Mouse (Mus musculus) hindbrain, embryonic 10.5 days (tissue): ENCODE data around the gene Mb21d2. TPM values are rescaled to one million over a fixed set of nuclear protein-coding genes. Genes with fewer than 3 reads are reported as not detected.
A peak's percentile ranks its signal among the peaks of the same experiment; 100 is the strongest.

Experiments used
- DNase-seq: peaks from one replicate; pipeline ENCODE4 v3.0.0-alpha.2; 2017; ENCODE audit warnings: low spot score
- H3K27ac ChIP-seq: fragments of 300-500 bp; sonication (generic); 2 replicates; pipeline ENCODE4 v1.5.1; 2016; ENCODE audit warnings: mild to moderate bottlenecking, moderate library complexity
- H3K27me3 ChIP-seq: fragments of 300-500 bp; sonication (generic); 2 replicates; pipeline ENCODE4 v1.6.1; 2016; ENCODE audit warnings: mild to moderate bottlenecking; ENCODE audit not compliant: poor library complexity, insufficient read depth, severe bottlenecking
- H3K36me3 ChIP-seq: fragments of 300-500 bp; sonication (generic); 2 replicates; pipeline ENCODE4 v1.6.1; 2016; ENCODE audit warnings: mild to moderate bottlenecking, moderate library complexity
- H3K4me1 ChIP-seq: fragments of 300-500 bp; sonication (generic); replicated peaks from 2 replicates; pipeline ENCODE4 v1.6.1; 2016; ENCODE audit warnings: mild to moderate bottlenecking
- H3K4me3 ChIP-seq: fragments of 300-500 bp; sonication (generic); 2 replicates; pipeline ENCODE4 v1.5.1; 2016; ENCODE audit warnings: mild to moderate bottlenecking, moderate library complexity
- H3K9me3 ChIP-seq: fragments of 300-500 bp; sonication (generic); 2 replicates; pipeline ENCODE4 v1.6.1; 2016; ENCODE audit warnings: mild to moderate bottlenecking, moderate library complexity
- WGBS: fragments of 180-500 bp; shearing (Covaris S2); methylation state at CpG from one replicate; pipeline ENCODE4 v1.1.7; 2016; 5-methylcytosine and 5-hydroxymethylcytosine counted together
- polyA plus RNA-seq: library from polyadenylated mRNA; unstranded; fragments of >200 nt; fragmentation: Nextera tagmentation; extraction: Ambion mirVana; gene quantifications from 2 replicates; pipeline ENCODE4 v1.2.1, GENCODE M21; 2016

Gene Mb21d2
- polyA plus RNA-seq, 1 experiment from 2014 or later, result 6.3 TPM

- WGBS, result 82% methylated on average over 5 of the region's 5 CpGs
- no peak overlapping the region for H3K4me3 ChIP-seq
- H3K27me3 ChIP-seq, result no peaks in the 10 kb centered on the region
- DNase-seq, result no peak
- no peaks in the 10 kb centered on the region for H3K9me3 ChIP-seq
- H3K27ac ChIP-seq, result 0 out of 2 replicates have a peak overlapping the region, but pooled peaks have one; percentile 59
- no peaks in the 10 kb centered on the region for H3K36me3 ChIP-seq
- peaks cover 65% of the 10 kb centered on the region for H3K4me1 ChIP-seq
Measured at GRCm38 (mm10) chr16:28870456-28870855, 59.0 kb downstream of the Mb21d2 start.

DNA sequence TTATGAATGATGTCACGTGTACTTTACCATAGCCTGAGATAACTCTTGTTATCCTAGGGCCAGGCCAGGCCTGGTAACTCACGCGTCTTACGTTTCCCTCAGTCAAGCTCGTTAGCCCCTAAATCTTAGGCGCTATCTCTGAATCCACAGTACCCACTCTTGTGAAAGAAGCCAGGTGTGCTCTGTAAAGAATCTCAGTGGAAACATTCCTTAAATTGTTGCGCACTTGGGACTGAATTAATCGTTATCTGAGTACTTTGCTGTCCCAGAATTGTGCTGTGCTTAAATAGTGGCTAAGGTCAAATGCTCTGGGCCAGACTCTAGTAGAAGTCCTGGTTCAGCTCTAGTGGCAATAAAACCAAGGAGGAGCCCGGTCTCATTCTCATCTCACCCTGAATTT is 60.6 kb downstream of the Mb21d2 start:
- H3K27ac ChIP-seq, result peak overlapping the region; percentile 59; the same call in 1 of the 2 replicates
- no peak overlapping the region for H3K4me3 ChIP-seq
- H3K4me1 ChIP-seq, result peaks cover 69% of the 10 kb centered on the region
- no peaks in the 10 kb centered on the region for H3K9me3 ChIP-seq
- H3K27me3 ChIP-seq, result no peaks in the 10 kb centered on the region
- DNase-seq, result no peak
- no peaks in the 10 kb centered on the region for H3K36me3 ChIP-seq
- 83% methylated on average over 9 of the region's 9 CpGs for WGBS

GRCm38 (mm10) chr16:28866584-28867295 is 62.7 kb downstream of the Mb21d2 start:
- Histone ChIP-seq H3K4me3 (no peak overlapping the region), H3K9me3 (no peaks in the 10 kb centered on the region), H3K36me3 (no peaks in the 10 kb centered on the region), H3K27ac (peak overlapping the region; percentile 62), H3K27me3 (no peaks in the 10 kb centered on the region), H3K4me1 (peaks cover 67% of the 10 kb centered on the region)
- 45% methylated on average over 8 of the region's 8 CpGs for WGBS
- no peak for DNase-seq

GRCm38 (mm10) chr16:28863616-28864015 is 65.9 kb downstream of the Mb21d2 start:
- H3K36me3 ChIP-seq, result no peaks in the 10 kb centered on the region
- H3K27ac ChIP-seq, result no peak overlapping the region
- H3K9me3 ChIP-seq, result no peaks in the 10 kb centered on the region
- no peak overlapping the region for H3K4me3 ChIP-seq
- WGBS, result 89% methylated on average over 6 of the region's 6 CpGs
- H3K4me1 ChIP-seq, result peaks cover 53% of the 10 kb centered on the region
- no peaks in the 10 kb centered on the region for H3K27me3 ChIP-seq
- no peak for DNase-seq

- no peaks in the 10 kb centered on the region for H3K9me3 ChIP-seq
- WGBS, result 64% methylated on average over 7 of the region's 7 CpGs
- H3K27ac ChIP-seq, result no peak overlapping the region
- H3K27me3 ChIP-seq, result no peaks in the 10 kb centered on the region
- H3K4me1 ChIP-seq, result peaks cover 48% of the 10 kb centered on the region
- H3K4me3 ChIP-seq, result no peak overlapping the region
- DNase-seq, result no peak
- H3K36me3 ChIP-seq, result no peaks in the 10 kb centered on the region
Measured at GRCm38 (mm10) chr16:28862093-28862492, 67.4 kb downstream of the Mb21d2 start.

DNA sequence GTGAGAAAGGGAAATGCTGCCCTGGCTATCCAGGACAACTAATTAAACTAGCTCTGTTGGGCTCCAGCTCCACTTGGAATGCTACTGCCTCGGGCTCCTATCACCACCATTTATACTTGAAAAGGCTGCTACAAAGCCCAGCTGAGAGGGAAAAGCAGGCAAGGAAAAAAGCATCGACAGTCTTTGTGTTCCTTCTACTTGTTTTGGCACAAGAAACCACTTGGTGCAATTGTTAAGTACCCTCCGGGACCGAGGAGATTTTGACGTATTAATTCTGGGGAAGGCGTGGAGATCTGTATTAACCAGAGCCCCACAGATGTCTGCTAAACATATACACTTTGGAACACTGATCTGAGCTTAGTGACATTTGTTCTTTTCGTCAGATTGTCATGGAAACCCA is 69.8 kb downstream of the Mb21d2 start:
- 35% methylated on average over 7 of the region's 7 CpGs for WGBS
- Histone ChIP-seq H3K4me1 (peaks cover 32% of the 10 kb centered on the region), H3K27me3 (no peaks in the 10 kb centered on the region), H3K4me3 (no peak overlapping the region), H3K36me3 (no peaks in the 10 kb centered on the region), H3K27ac (no peak overlapping the region), H3K9me3 (no peaks in the 10 kb centered on the region)
- no peak for DNase-seq

DNA sequence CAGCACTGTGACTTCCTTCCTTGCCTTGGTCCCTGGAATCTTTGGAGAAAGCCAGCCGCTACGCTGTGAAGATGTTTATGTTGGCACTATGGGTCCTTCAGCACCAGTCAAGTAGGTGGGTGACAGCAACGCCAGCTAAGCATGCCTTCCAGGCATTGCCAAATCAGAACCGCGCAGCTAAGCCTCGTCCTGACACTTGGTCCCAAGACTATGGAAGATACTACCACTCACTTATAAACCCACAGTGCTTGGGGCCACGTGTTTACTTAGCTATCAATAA is 70.5 kb downstream of the Mb21d2 start:
- no peak overlapping the region for H3K4me3 ChIP-seq
- WGBS, result 82% methylated on average over 7 of the region's 7 CpGs
- H3K27me3 ChIP-seq, result no peaks in the 10 kb centered on the region
- peaks cover 32% of the 10 kb centered on the region for H3K4me1 ChIP-seq
- H3K27ac ChIP-seq, result no peak overlapping the region
- no peaks in the 10 kb centered on the region for H3K9me3 ChIP-seq
- no peak for DNase-seq
- H3K36me3 ChIP-seq, result no peaks in the 10 kb centered on the region

GRCm38 (mm10) chr16:28858210-28859008 is 71.1 kb downstream of the Mb21d2 start:
- peaks cover 32% of the 10 kb centered on the region for H3K4me1 ChIP-seq
- H3K36me3 ChIP-seq, result peaks cover 5% of the 10 kb centered on the region; the same call in 1 of the 2 replicates
- DNase-seq, result no peak
- no peak overlapping the region for H3K4me3 ChIP-seq
- H3K9me3 ChIP-seq, result no peaks in the 10 kb centered on the region
- 86% methylated on average over 18 of the region's 18 CpGs for WGBS
- peaks cover 5% of the 10 kb centered on the region for H3K27me3 ChIP-seq
- no peak overlapping the region for H3K27ac ChIP-seq

- Histone ChIP-seq H3K9me3 (peaks cover 6% of the 10 kb centered on the region), H3K4me1 (peaks cover 30% of the 10 kb centered on the region), H3K36me3 (peaks cover 13% of the 10 kb centered on the region; the same call in 1 of the 2 replicates), H3K4me3 (no peak overlapping the region), H3K27me3 (peaks cover 28% of the 10 kb centered on the region), H3K27ac (no peak overlapping the region; the same call in 1 of the 2 replicates)
- WGBS, result 37% methylated on average over 11 of the region's 11 CpGs
- DNase-seq, result peak; percentile 45
Measured at GRCm38 (mm10) chr16:28851409-28851821, 78.1 kb downstream of the Mb21d2 start.

DNA sequence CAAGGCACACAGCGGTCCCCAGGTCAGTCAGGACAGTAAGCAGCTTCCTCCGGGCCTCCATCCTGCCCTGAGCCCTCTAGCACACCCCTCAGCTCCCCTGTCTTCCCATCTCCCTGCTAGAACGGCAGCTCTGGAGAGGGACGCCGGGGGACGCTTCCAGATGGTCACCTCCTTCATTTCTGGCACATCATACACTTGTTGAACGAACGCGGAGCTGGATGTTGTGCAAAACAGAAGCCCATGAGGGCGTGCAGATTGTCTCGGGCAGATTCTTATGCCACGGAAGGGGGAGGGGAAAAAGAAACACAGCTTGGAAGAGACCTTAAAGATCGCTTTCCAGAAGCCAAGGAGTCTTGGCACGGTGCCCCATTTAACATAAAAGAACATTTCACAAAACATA is 78.6 kb downstream of the Mb21d2 start:
- Histone ChIP-seq H3K9me3 (peaks cover 6% of the 10 kb centered on the region), H3K4me3 (no peak overlapping the region), H3K27me3 (peaks cover 28% of the 10 kb centered on the region), H3K27ac (peak overlapping the region; percentile 56; the same call in 1 of the 2 replicates), H3K36me3 (peaks cover 13% of the 10 kb centered on the region; the same call in 1 of the 2 replicates), H3K4me1 (peaks cover 30% of the 10 kb centered on the region)
- 75% methylated on average over 14 of the region's 14 CpGs for WGBS
- no peak for DNase-seq

GRCm38 (mm10) chr16:28846123-28846522 is 83.3 kb downstream of the Mb21d2 start:
- peaks cover 6% of the 10 kb centered on the region for H3K9me3 ChIP-seq
- no peak overlapping the region for H3K4me3 ChIP-seq
- H3K4me1 ChIP-seq, result peaks cover 27% of the 10 kb centered on the region
- DNase-seq, result no peak
- H3K27me3 ChIP-seq, result peaks cover 23% of the 10 kb centered on the region
- 87% methylated on average over 11 of the region's 11 CpGs for WGBS
- no peak overlapping the region for H3K27ac ChIP-seq
- peaks cover 8% of the 10 kb centered on the region; the same call in 1 of the 2 replicates for H3K36me3 ChIP-seq

- H3K27ac ChIP-seq, result no peak overlapping the region
- peaks cover 20% of the 10 kb centered on the region for H3K27me3 ChIP-seq
- DNase-seq, result no peak
- no peak overlapping the region for H3K4me3 ChIP-seq
- peaks cover 6% of the 10 kb centered on the region for H3K9me3 ChIP-seq
- H3K36me3 ChIP-seq, result peaks cover 8% of the 10 kb centered on the region; the same call in 1 of the 2 replicates
- peaks cover 29% of the 10 kb centered on the region for H3K4me1 ChIP-seq
- WGBS, result 86% methylated on average over 3 of the region's 3 CpGs
Measured at GRCm38 (mm10) chr16:28845336-28845735, 84.1 kb downstream of the Mb21d2 start.

GRCm38 (mm10) chr16:28841102-28841501 is 88.4 kb downstream of the Mb21d2 start:
- 10% methylated on average over 11 of the region's 11 CpGs for WGBS
- H3K9me3 ChIP-seq, result no peaks in the 10 kb centered on the region
- peak; percentile 63 for DNase-seq
- no peak overlapping the region for H3K4me3 ChIP-seq
- no peaks in the 10 kb centered on the region for H3K36me3 ChIP-seq
- H3K4me1 ChIP-seq, result peaks cover 28% of the 10 kb centered on the region
- peaks cover 11% of the 10 kb centered on the region for H3K27me3 ChIP-seq
- peak overlapping the region; percentile 47 for H3K27ac ChIP-seq
